Mouse (Mus musculus): Measurements from ENCODE around the gene Speg. TPM values are rescaled to one million over a fixed set of nuclear protein-coding genes. Genes with fewer than 3 reads are reported as not detected.

Speg gene
- polyA plus RNA-seq, 1 experiment from 2014 or later: 14.5 TPM

DNA sequence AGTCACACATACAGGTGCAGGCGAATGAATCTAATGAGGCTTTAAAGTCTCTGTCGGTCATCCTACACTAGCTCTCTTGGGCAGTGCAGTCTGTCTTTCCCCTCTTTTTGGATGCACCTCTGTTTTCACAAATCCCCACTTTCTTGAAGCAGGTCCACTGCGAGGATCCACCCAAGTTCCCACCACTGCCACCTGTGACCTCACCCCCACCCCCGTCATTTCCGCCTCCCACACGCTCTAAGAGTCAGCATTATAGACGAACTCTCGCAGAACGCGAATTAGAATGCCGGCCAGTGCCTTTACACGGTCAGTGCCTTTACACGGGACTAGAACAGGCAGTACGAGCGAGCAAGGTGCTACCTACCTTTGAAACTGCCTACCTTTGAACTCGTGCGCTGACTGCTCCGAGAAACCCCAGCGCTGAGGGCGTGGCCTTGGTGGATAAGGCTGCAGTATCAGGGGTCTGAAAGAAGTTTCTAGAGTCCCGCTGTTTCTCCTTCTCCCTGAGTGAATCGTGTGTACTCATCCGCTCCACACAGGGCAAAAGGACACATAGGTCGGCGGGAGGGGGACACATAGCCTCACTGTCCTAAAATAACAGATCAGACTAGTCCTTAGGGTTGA lies 5.6 kb upstream of the Speg start:
- no peak for ATAC-seq (ENCODE audit: low FRiP score, low read depth)
- peaks cover 9% of the 10 kb centered on the region; the same call in 1 of the 2 replicates for H3K4me1 ChIP-seq
- peaks cover 32% of the 10 kb centered on the region for H3K27me3 ChIP-seq
- 53% methylated on average over 25 of the region's 25 CpGs for WGBS
- no peak overlapping the region for H3K27ac ChIP-seq (replicated peaks)
- no peaks in the 10 kb centered on the region for H3K36me3 ChIP-seq
- no peak overlapping the region for H3K4me3 ChIP-seq
- no peak overlapping the region for H3K4me2 ChIP-seq (replicated peaks)
- H3K9me3 ChIP-seq: no peaks in the 10 kb centered on the region
- no peak overlapping the region for H3K9ac ChIP-seq (replicated peaks)

DNA sequence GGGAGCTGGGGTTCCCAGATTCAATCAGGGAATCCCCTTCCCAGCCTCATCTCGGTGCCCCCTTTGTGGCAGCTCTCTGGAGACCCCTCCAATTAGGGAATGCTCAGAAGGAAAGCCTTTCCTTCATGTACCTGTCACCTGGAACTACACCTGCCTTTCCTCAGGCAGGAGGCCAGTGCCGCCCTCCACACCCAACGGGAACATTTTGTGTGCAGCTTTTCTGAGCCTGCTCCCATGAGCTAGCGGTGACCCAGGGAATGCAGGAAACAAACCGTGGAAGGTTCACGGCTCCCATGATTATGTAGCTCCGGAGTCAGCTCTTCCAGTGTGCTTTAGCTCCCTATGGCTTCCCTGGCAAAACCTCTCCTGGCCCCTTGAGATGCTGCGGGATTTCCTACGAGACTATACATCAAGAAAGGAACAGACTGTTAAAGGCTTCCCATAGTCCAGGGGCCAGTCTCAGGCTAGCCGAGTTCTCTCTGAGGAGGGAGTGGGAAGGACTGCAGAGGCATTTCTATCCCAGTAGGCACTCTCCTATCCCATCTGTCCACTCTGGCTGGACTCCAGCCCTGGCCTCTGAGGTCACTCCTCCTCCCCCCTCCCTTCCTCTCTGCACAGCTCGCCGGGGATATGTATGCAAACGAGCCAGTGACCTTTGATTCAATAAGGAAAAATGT lies 5.0 kb upstream of the Speg start:
- H3K9me3 ChIP-seq: no peaks in the 10 kb centered on the region
- no peak overlapping the region for H3K27ac ChIP-seq (replicated peaks)
- no peak overlapping the region for H3K4me2 ChIP-seq (replicated peaks)
- peaks cover 12% of the 10 kb centered on the region for H3K4me1 ChIP-seq
- no peak for ATAC-seq (ENCODE audit: low FRiP score, low read depth)
- peaks cover 33% of the 10 kb centered on the region for H3K27me3 ChIP-seq
- H3K9ac ChIP-seq (replicated peaks): no peak overlapping the region
- H3K36me3 ChIP-seq: no peaks in the 10 kb centered on the region
- no peak overlapping the region for H3K4me3 ChIP-seq
- WGBS: 49% methylated on average over 13 of the region's 13 CpGs

DNA sequence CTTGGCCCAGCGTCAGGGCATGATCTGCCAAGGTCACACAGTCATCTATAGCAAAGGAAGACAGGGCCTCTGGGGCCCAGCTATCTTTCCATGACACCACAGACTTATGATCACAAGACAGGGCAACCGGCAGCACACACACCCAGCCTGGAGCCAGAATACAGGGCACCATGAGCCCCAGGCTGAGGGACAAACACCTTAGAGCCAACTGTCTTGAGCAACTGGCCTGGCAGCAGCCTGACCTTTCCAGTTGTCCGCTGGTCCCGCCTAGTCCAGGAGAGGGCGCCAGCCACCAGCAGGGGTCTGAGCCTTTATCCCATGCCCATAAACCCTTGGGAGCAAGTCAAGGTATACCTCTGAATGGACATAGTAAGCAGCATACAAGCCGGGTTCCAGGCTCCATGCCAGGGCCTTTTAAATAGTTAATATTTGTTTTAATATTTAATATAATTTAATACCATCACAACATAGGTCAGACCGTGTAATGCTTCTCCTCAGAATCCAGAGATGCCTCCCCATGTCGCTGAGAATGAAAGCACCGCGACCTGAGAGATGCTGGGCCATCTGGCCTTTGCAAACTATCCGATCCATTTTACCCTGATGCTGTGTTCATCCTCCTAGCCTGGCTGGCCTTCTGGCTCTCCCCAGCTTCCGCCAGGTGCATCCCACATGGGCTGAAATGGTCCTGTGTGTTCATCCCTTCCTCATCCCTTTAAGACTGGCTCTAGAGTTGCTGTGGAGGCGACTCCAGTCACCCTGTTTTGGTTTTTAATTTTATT lies 3.6 kb upstream of the Speg start:
- no peak for ATAC-seq (ENCODE audit: low FRiP score, low read depth)
- Histone ChIP-seq H3K36me3 (no peaks in the 10 kb centered on the region), H3K27ac (replicated peaks) (no peak overlapping the region), H3K4me3 (no peak overlapping the region), H3K9ac (replicated peaks) (no peak overlapping the region), H3K27me3 (peaks cover 42% of the 10 kb centered on the region), H3K9me3 (no peaks in the 10 kb centered on the region), H3K4me1 (peaks cover 20% of the 10 kb centered on the region), H3K4me2 (replicated peaks) (no peak overlapping the region)
- 52% methylated on average over 13 of the region's 13 CpGs for WGBS

DNA sequence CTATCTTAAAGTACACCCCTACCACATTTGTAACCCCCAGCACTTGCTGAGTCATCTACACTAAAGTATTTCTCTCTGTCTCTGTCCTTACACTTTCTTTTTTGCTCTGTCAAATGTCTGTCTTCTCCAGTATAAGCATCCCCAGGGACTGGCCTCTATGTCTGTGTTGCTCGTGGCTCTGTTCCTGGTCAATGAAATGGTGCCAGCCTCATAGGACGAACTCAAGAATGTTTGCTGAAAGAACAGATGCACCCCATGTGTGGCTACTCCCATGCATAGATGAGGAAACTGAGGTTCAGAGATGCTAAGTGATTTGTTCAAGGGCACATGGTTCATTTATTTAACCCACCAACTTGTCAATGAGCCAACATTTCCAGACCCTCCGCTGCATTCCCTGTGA lies 2.6 kb upstream of the Speg start:
- Histone ChIP-seq H3K4me1 (peaks cover 20% of the 10 kb centered on the region), H3K4me2 (replicated peaks) (no peak overlapping the region), H3K27me3 (peaks cover 50% of the 10 kb centered on the region), H3K9me3 (no peaks in the 10 kb centered on the region), H3K4me3 (no peak overlapping the region), H3K36me3 (no peaks in the 10 kb centered on the region), H3K9ac (replicated peaks) (no peak overlapping the region), H3K27ac (replicated peaks) (no peak overlapping the region)
- WGBS: 87% methylated on average over 3 of the region's 3 CpGs
- no peak for ATAC-seq (ENCODE audit: low FRiP score, low read depth)

DNA sequence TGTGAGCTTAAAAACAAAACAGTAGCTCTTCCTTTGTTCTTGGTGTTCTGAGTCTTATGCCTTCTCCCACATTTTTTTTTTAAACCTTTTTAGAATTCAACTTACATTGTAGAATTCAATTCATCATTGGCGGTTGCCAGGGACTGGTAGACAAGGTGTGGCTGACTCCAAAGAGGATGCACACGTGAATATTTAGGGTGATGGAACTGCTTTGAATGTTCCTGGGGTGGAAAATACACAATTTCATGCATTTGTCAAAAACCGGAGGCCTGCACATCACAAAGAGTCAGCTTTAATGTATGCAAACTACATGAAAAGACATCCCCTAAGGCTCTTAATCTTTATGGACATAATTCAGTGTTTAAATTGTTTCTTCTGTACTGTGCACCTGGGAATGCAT lies 1.8 kb upstream of the Speg start:
- no peaks in the 10 kb centered on the region for H3K36me3 ChIP-seq

DNA sequence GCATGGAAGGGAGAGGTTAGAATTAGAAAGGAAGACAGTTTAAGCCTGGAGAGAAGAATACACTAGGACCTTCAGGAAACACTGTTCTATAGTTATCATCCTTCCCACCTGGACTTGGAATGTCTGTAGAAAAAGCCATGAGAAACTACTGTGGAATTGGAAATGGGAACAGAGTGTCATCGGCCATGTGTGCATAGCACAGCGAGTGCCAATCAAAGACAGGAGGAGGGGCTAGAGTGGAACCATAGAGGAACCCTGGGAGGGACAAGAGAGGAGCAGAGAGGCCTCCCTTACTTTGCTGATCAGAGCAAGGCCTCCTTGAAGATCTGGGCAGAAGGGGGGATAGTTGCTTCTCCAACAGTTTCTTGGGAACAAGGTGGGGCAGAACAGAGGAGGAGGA lies 4.1 kb downstream of the Speg start:
- Histone ChIP-seq H3K4me3 (no peak overlapping the region), H3K4me1 (peaks cover 31% of the 10 kb centered on the region), H3K4me2 (replicated peaks) (no peak overlapping the region), H3K36me3 (no peaks in the 10 kb centered on the region), H3K27ac (replicated peaks) (no peak overlapping the region), H3K9ac (replicated peaks) (no peak overlapping the region), H3K27me3 (peaks cover 78% of the 10 kb centered on the region), H3K9me3 (no peaks in the 10 kb centered on the region)
- ATAC-seq (ENCODE audit: low FRiP score, low read depth): no peak
- WGBS: 66% methylated on average over 2 of the region's 2 CpGs

More for the DNA sequence above, 1.8 kb upstream of the Speg start:
- H3K9me3 ChIP-seq: no peaks in the 10 kb centered on the region
- H3K4me2 ChIP-seq (replicated peaks): no peak overlapping the region
- no peak for ATAC-seq (ENCODE audit: low FRiP score, low read depth)
- no peak overlapping the region for H3K4me3 ChIP-seq
- peak overlapping the region; percentile 47 for H3K27ac ChIP-seq (replicated peaks)
- H3K4me1 ChIP-seq: peaks cover 20% of the 10 kb centered on the region
- H3K27me3 ChIP-seq: peaks cover 53% of the 10 kb centered on the region
- no peak overlapping the region for H3K9ac ChIP-seq (replicated peaks)
- WGBS: 42% methylated on average over 3 of the region's 3 CpGs

DNA sequence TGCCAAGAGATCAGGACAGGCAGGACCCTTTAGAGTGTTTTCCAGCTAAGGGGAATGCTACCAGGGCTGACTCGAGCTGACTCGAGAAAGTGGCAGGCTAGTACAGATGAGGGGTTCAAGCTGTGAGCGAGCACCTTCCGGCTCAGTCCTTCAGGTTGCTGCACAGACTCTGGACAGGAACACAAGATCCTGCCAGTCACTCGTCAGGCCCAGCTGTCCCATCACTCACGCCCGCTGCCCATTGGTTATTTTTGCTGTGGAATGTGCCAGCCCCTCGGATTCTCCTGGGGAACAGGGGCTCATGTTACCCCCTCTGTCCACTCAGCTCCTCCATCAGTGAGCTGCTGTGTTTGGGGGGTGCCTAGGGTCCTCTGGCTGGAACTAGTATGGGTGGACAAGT lies 4.8 kb downstream of the Speg start:
- Histone ChIP-seq H3K9me3 (no peaks in the 10 kb centered on the region), H3K36me3 (no peaks in the 10 kb centered on the region), H3K27ac (replicated peaks) (no peak overlapping the region), H3K4me3 (no peak overlapping the region), H3K9ac (replicated peaks) (no peak overlapping the region), H3K4me2 (replicated peaks) (no peak overlapping the region), H3K4me1 (peaks cover 36% of the 10 kb centered on the region), H3K27me3 (peaks cover 78% of the 10 kb centered on the region)
- ATAC-seq (ENCODE audit: low FRiP score, low read depth): no peak
- WGBS: 70% methylated on average over 8 of the region's 8 CpGs

DNA sequence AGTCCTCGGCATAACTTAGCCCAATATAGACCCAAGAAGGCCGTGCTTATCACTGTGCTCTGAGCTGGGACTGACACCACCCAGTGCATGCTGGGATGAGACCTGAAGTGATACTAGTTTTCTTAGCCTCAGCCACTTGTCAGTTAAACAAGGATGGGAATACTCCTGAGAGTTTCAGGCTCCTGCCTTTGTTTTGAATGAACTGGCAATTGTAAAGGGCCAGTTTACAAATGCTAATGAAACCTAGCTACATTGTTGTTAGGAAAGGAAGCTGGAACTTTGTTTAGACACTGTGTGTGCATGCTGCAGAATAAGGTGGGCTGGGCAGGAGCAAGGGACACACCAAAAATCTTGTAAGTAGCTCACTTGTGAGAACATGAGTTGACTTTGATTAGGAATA lies 5.9 kb downstream of the Speg start:
- no peaks in the 10 kb centered on the region for H3K36me3 ChIP-seq
- H3K9me3 ChIP-seq: no peaks in the 10 kb centered on the region
- H3K27me3 ChIP-seq: peaks cover 78% of the 10 kb centered on the region
- no peak for ATAC-seq (ENCODE audit: low FRiP score, low read depth)
- no peak overlapping the region for H3K4me3 ChIP-seq
- H3K4me2 ChIP-seq (replicated peaks): no peak overlapping the region
- no peak overlapping the region for H3K27ac ChIP-seq (replicated peaks)
- WGBS: 49% methylated on average over 2 of the region's 2 CpGs
- no peak overlapping the region for H3K9ac ChIP-seq (replicated peaks)
- H3K4me1 ChIP-seq: peaks cover 36% of the 10 kb centered on the region

DNA sequence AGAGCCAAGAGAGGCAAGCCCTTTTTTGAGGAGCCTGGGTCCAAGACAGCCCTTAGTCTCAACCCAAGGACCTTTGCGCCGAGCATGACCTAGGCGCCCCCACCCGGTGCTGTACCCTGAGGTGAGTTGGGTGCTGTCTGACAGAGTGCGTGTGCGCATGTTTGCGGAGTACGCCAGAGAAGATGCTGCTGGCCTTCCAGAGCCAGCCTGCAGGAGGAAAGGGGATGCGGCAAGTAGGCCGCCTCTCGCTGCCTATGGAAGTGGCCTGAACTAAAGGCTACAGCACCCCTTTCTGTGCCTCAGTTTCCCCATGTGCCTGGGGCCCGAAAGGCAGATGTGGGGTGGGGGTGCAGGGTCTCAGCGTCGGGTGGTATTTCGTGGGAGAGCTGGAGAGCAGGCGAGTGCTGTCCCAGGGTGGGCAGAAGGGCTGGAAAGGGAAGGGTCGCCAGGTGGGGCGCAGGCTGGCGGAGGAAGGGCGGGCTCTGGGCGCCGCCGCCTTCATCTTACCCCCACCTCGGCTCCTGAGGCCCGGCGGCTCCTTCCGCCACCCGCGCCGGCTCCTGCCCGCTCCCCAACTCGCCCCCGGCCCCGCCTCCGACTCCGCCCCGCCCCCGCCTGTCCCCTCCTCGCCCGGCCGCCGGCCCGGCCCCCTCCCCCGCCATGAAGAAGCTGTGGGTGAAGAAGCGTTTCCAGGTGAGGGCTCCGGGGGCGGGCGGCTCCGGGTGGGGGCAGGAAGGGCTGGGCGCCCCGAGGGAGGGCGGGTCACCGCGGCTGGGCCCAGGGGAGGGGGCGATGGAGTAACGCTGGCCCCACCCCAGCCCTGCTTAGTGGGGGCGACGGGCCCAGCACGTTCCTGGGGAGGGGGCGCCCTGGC lies 6.6 kb downstream of the Speg start:
- no peaks in the 10 kb centered on the region for H3K36me3 ChIP-seq
- H3K4me2 ChIP-seq (replicated peaks): peak overlapping the region; percentile 100
- no peaks in the 10 kb centered on the region for H3K9me3 ChIP-seq
- peak overlapping the region; percentile 74 for H3K27ac ChIP-seq (replicated peaks)
- peak overlapping the region; percentile 76 for H3K9ac ChIP-seq (replicated peaks)
- H3K27me3 ChIP-seq: peaks cover 78% of the 10 kb centered on the region
- peaks cover 41% of the 10 kb centered on the region for H3K4me1 ChIP-seq
- peak; percentile 60 for ATAC-seq (ENCODE audit: low FRiP score, low read depth)
- WGBS: 1% methylated on average over 53 of the region's 60 CpGs
- peak overlapping the region; percentile 61 for H3K4me3 ChIP-seq

DNA sequence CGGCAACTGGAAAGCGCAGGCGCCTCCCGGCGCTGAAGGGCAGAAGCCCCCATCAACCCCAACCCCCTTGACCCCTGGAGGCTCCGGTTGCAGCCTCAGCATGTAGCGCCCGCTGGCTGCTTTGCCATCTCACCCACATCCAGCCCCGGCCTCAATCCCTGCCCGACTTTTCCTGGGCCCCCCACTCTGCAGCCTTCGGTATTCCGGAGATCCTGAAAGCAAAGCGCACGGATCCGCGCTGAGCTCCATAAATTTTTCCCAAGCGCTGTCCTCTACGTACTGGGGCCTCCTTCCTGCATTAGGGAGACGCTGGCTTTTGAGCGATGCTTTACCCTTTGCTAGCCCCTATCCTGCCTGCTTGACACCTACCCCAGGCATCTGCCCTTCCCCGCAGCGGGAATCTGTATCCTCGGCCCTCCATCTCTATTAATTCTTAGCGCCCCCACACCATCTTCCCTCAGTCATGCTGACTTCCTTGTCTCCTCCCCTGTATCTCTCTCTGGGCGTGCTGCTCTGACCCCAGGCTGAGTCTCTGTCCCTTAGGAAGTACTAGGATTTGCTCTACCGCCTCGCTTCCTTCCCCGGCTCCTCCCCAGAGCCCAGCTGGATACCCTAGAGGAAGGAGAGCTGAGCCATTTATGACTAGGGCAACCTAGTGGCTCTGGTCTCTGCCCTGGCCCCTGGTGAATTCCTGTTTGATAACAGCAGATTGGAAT lies 7.4 kb downstream of the Speg start:
- Histone ChIP-seq H3K4me1 (peaks cover 45% of the 10 kb centered on the region), H3K27me3 (peaks cover 78% of the 10 kb centered on the region), H3K27ac (replicated peaks) (peak overlapping the region; percentile 74), H3K4me3 (peak overlapping the region; percentile 61), H3K4me2 (replicated peaks) (peak overlapping the region; percentile 100), H3K9ac (replicated peaks) (peak overlapping the region; percentile 76), H3K36me3 (no peaks in the 10 kb centered on the region), H3K9me3 (no peaks in the 10 kb centered on the region)
- peak; percentile 14; the same call in 1 of the 2 replicates for ATAC-seq (ENCODE audit: low FRiP score, low read depth)
- under 1% methylated on average over 28 of the region's 28 CpGs for WGBS

DNA sequence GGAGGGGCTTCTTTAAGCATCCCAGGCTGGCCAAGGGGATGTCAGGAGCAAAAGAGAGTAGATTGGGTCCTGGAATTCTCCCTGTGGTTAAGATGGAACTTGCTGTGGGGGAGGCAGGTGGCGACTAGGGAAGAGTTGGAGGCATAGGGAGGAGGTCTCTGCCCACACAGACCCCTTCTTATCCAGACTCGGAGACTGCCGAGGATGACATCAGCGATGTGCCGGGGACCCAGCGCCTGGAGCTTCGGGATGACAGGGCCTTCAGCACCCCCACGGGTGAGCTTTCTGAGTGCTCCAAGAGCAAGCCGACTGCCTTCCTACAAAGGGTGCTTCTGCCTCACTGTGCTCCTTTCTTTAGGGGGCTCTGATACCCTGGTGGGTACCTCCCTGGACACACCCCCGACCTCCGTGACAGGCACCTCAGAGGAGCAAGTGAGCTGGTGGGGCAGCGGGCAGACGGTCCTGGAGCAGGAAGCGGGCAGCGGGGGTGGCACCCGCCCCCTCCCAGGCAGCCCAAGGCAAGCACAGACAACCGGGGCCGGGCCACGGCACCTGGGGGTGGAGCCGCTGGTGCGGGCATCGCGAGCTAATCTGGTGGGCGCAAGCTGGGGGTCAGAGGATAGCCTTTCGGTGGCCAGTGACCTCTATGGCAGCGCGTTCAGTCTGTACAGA lies 9.5 kb downstream of the Speg start:
- H3K4me3 ChIP-seq: no peak overlapping the region
- WGBS: 83% methylated on average over 27 of the region's 27 CpGs
- H3K4me1 ChIP-seq: peaks cover 60% of the 10 kb centered on the region
- no peak overlapping the region for H3K27ac ChIP-seq (replicated peaks)
- H3K36me3 ChIP-seq: no peaks in the 10 kb centered on the region
- H3K27me3 ChIP-seq: peaks cover 80% of the 10 kb centered on the region
- no peak overlapping the region for H3K4me2 ChIP-seq (replicated peaks)
- ATAC-seq (ENCODE audit: low FRiP score, low read depth): no peak
- no peaks in the 10 kb centered on the region for H3K9me3 ChIP-seq
- H3K9ac ChIP-seq (replicated peaks): no peak overlapping the region

Data from midbrain, embryonic 12.5 days (tissue).